Mouse (Mus musculus): ENCODE measurements around the gene Dguok.

Gene Dguok

GRCm38 (mm10) chr6:83496753-83497710 is 9.7 kb downstream of the Dguok start:
- DNase-seq, result no peak

- DNase-seq, result no peak
Measured at GRCm38 (mm10) chr6:83496009-83496752, 10.6 kb downstream of the Dguok start.

DNA sequence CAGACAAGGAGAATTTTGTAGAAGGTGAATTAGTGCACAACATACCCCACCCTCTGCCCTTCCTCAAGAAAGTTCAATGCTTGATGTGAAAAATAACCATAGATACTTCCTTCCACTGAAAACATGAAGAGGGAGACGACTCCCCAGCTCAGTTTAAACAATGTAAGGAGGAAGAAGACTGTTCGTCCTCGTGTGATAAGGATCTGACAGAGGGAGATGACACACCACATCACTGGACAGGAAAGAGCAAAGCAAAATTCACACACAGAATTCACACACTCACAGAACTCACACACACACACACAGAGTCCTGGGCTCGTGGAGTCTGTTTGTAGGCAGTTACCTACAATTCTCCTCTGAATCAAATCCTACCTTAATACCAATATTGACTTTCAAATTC is 16.1 kb downstream of the Dguok start:
- no peak for DNase-seq

DNA sequence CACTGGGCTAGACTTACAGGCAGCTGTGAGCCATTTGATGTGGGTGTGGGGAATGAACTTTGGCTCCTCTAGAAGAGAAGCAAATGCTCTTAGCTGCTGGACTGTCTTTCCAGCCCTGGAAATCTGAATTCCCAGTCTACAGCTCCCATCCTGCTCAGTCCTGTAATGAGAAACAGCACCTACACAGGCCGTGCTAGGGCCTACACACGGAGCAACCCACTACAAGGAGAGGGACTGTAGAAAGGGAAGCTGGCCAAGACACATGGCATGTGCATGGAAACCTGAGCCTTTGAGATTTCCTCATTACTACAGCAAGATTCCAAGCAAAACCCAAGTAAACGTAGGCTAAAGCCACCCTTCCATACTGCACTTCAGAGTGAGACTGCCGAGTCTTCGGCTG is 18.6 kb downstream of the Dguok start:
- no peak for DNase-seq

DNA sequence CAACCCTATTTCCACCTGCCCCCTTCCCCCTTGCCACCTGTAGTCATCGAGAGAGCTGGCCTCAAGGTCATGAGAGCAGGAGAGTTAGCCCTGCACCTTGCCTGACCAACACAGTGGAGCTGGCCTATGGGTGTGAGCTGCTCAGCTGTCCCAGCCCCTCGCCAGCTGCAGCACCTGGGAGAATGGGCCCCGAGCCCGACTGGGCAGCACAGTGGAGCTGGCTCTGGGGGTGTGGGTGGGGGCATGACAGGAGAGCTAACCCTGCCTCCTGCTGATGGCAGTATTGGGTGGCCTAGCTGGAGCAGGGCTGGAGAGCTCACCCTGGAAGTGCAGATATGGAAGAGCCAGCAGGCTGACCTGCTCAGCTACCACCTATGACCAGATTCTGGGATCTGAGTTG is 19.5 kb downstream of the Dguok start:
- DNase-seq, result no peak

GRCm38 (mm10) chr6:83485854-83486253 is 20.9 kb downstream of the Dguok start:
- DNase-seq, result no peak

DNA sequence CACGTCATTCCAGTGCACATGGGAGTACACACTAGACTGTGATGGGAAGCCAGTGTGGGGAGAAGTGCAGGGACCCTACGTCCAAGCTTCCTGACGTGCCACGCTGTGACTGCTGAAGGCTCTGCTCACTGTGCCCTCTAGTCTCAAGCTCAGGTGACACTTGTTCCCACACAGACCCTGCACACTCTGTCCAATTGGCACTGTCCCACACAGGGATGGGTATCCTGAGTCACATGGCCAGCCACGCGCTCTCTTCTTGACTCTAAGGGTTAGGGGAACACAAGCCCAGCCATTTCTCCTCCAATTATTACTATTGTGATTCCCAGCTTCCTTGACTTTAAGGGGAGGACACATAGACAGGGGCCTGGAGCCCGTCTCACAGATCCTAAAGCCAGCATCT is 23.0 kb downstream of the Dguok start:
- no peak for DNase-seq

DNA sequence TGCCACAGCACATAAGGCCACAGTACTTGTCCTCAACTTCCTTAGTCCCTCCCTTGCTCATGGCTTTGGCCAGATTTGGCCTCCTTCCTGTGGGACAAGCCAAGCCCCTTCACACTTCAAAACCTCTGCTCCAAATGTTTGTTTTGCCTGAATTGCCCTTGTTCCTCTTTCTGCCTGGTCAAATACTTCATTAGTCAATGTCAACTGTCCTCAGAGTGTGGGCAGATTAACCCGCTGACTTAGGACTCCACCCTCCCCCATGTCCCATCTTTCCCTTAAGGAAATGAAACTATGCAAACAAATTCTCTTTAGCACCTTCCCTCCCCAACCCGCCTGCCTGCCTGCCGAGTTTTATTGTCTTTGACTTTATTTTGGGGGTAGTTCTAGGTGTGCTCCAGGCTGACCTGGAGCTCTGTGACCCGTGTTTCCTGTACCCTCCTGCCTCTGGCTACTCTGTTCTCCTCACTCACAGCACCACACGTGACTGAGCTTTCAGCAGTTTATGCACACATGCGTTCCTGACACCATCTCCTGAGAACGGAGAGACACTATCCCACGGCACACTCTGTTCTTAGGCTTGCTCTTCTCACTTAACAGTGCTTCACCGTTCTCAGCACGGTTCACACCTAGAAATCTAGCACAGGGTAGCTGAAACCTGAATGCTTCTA is 24.2 kb downstream of the Dguok start:
- no peak for DNase-seq

GRCm38 (mm10) chr6:83480019-83480655 is 26.6 kb downstream of the Dguok start:
- DNase-seq, result no peak

GRCm38 (mm10) chr6:83479193-83479592 is 27.6 kb downstream of the Dguok start:
- DNase-seq, result no peak

- DNase-seq, result no peak
Measured at GRCm38 (mm10) chr6:83478628-83479027, 28.1 kb downstream of the Dguok start.

GRCm38 (mm10) chr6:83478217-83478616 is 28.6 kb downstream of the Dguok start:
- DNase-seq, result no peak

GRCm38 (mm10) chr6:83475431-83475830 is 31.3 kb downstream of the Dguok start:
- no peak for DNase-seq

GRCm38 (mm10) chr6:83473240-83473639 is 33.5 kb downstream of the Dguok start:
- no peak for DNase-seq

DNA sequence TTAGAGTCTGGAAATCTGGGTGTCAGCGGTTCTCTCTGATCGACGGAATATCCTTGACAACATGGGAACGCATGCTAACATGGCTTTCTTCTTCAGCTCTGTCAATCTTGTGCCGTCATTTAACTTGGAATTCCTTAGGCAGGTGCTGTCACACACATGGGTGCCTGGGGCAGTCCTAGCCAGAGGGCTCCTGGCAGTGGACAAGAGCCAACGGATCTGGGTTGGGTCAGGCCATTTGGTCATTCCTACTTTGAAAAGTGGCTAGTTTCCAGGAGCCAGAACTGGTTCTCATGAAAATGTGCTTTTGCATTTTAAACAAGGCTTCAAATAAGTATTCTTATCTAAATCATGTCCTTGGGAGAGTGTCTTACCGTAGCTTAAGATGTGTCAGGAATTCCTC is 35.0 kb downstream of the Dguok start:
- DNase-seq, result no peak

- no peak for DNase-seq
Measured at GRCm38 (mm10) chr6:83464011-83464410, 42.8 kb downstream of the Dguok start.

DNA sequence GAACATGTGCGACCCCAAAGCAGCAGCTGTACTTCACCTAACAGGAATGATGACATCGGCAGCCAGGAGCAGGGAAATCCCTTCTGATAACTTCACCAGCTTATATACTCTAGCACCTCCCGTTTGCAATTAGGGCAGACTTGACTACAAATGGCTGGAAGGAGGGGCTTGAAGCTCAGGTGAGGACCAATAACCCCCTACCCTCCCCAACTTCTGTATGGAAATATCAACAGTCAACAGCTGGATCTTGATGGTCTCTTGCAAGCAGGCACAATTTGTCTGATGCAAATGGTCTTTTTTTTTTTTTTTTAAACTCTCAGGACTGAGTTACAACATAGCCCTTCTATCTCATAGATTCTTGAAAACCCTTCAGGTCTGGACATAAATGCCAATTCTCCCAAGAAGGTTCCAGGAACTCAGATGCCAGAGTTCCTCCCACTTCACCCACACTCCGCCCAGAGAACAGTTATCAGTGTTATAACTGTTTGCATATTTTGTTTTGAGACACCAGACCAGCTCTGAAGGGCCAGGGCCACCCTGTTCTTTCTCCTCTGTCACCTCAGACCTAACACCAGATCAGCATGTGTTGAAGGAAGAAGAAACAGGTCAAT is 47.6 kb downstream of the Dguok start, which contains the start of gene Tet3:
Gene Tet3 (minus strand): TSS at position 51 of the 611 bp plus-strand sequence.
- no peak for DNase-seq

GRCm38 (mm10) chr6:83456984-83457810 is 49.6 kb downstream of the Dguok start:
- peak; percentile 34 for DNase-seq

DNA sequence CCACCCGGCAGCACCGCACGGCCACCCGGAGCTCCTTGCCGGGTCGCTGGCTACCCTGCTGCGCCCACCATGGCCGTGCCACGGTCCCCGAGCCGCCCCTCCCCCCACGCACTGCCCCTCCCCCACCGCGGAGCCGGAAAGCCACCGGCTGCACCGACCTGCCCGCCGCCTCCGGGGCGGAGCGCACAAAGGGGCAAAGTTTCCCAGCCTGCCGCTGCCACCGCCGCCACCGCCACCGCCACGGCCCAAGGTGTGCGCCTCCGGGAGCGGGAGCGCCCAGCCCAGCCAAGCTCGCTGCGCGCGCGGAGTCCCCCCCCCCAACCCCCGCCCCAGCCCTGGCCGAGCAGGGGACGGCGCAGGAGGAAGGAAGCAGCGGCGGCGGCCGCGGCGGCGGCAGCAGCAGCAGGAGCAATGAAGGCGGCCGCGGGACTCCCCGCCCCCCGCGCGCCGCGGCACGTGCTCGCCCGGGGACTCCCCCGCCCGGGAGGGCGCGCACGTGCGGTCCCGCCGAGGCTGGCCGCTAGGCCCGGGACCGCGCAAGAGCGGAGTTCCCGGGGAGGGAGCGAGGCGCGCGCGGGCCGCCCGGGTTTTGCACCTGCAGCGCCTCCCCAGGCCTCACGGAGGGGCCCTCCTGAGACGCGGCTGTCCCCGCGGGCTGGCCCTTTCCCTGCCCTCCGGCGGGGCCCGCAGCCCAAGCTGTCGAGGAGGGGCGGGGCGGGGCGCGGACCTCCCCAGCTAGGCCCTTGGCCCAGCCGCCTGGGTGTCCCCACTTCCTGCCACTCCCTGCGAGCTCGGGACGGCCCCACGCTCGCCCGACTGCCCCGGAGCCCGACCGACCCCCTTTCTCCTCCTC is 50.4 kb downstream of the Dguok start:
- DNase-seq, result peak; percentile 92
